Mouse (Mus musculus): Measurements from ENCODE around the gene Zc3h12a.

GRCm38 (mm10) chr4:125117902-125118320 is 9.7 kb downstream of the Zc3h12a start:
- TF ChIP-seq POLR2A (IDR thresholded peaks at IDR 0.05; ENCODE audit: low read depth, low read length): no peak
- TF ChIP-seq CTCF (IDR thresholded peaks at IDR 0.05; ENCODE audit: extremely low read depth, insufficient read depth, insufficient read length, insufficient replicate concordance): no peak

All from spleen, adult 2 months (tissue).